Mouse (Mus musculus): ENCODE data around the gene Zfp51. TPM values are rescaled to one million over a fixed set of nuclear protein-coding genes. Genes with fewer than 3 reads are reported as not detected.
"Not testable (repeated sequence)": the region's sequence is repeated elsewhere in the genome, so short reads cannot be mapped to it uniquely, and the experiment has no call there.

The Zfp51 gene
- polyA plus RNA-seq, 1 experiment from 2014 or later: 15.8 TPM

DNA sequence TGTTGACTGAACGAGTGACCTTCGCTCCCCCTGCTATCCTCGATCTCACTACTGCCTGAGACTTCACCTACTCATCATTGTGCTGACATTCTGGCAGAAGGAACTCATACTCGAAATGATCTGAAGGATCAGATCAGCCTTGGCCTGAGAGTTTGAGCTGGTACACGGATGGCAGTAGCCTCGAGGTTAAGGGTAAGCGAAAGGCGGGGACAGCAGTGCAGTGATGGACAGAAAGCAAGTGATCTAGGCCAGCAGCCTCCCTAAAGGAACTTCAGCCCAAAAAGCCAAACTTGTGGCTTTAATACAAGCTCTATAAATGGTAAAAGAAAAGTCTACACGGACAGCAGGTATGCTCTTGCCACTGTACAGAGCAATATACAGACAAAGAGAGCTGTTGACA is 26.2 kb downstream of the Zfp51 start:
- 56% methylated on average over 4 of the region's 9 CpGs for WGBS
- not testable (repeated sequence) for ATAC-seq (ENCODE audit: borderline replicate concordance, extremely low read depth, low FRiP score, low TSS enrichment)

DNA sequence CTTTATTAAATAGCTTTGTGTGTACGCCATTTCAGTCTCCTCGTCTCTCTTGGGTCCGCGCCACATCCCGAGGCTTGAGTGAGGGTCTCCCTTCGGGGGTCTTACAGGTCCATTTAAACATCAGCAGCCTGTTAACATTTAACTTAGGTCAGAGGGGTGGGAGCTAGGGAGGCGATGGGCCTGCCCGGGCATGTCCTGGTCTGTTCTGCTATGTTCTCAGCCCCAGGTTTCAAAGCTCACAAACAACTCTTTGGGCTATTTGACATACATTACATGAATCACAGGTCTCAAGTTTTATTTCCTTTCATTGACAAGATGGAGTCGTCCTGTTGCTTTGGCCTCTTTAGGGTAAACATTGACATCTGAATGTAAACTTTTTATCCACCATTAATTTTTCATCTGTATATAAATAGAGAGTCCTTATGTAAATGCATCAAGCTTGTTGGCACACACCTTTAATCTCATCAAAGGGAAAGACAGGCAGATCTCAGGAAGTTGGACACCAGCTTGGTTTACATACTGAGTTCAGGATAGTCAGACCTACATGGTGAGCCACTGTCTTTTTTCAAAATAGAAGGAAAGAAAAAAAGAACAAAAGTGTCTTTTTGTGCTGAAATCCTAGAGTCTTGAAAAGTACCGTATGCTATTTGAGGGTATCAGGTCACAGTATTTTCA is 28.1 kb downstream of the Zfp51 start:
- not testable (repeated sequence) for H3K27me3 ChIP-seq; H3K9me3 ChIP-seq; H3K9ac ChIP-seq; H3K4me2 ChIP-seq; ATAC-seq (ENCODE audit: borderline replicate concordance, extremely low read depth, low FRiP score, low TSS enrichment); H3K36me3 ChIP-seq; H3K27ac ChIP-seq; H3K4me3 ChIP-seq; H3K4me1 ChIP-seq
- 64% methylated on average over 10 of the region's 10 CpGs for whole genome bisulfite sequencing

More for the DNA sequence above, 26.2 kb downstream of the Zfp51 start:
- H3K4me1 ChIP-seq: peaks cover 18% of the 10 kb centered on the region
- H3K36me3 ChIP-seq, H3K4me3 ChIP-seq, H3K4me2 ChIP-seq, H3K27me3 ChIP-seq, H3K27ac ChIP-seq, H3K9ac ChIP-seq, H3K9me3 ChIP-seq: not testable (repeated sequence)

GRCm38 (mm10) chr17:21488760-21489499 is 38.8 kb downstream of the Zfp51 start, which contains the start of gene Zfp53:
TSS of gene Zfp53 (plus strand) at chr17:21488998.
- peak within 1 kb of the TSS; percentile 77 for H3K27ac ChIP-seq
- under 1% methylated on average over 34 of the region's 34 CpGs for WGBS
- peak within 1 kb of the TSS; percentile 57 for H3K4me3 ChIP-seq
- H3K36me3 ChIP-seq: no peaks in the 10 kb centered on the region
- H3K9ac ChIP-seq: peak within 1 kb of the TSS; percentile 50
- no peaks in the 10 kb centered on the region for H3K27me3 ChIP-seq
- H3K9me3 ChIP-seq: no peaks in the 10 kb centered on the region
- ATAC-seq (ENCODE audit: borderline replicate concordance, extremely low read depth, low FRiP score, low TSS enrichment): peak; percentile 100
- H3K4me2 ChIP-seq: peak within 1 kb of the TSS; percentile 50
- peaks cover 6% of the 10 kb centered on the region for H3K4me1 ChIP-seq

DNA sequence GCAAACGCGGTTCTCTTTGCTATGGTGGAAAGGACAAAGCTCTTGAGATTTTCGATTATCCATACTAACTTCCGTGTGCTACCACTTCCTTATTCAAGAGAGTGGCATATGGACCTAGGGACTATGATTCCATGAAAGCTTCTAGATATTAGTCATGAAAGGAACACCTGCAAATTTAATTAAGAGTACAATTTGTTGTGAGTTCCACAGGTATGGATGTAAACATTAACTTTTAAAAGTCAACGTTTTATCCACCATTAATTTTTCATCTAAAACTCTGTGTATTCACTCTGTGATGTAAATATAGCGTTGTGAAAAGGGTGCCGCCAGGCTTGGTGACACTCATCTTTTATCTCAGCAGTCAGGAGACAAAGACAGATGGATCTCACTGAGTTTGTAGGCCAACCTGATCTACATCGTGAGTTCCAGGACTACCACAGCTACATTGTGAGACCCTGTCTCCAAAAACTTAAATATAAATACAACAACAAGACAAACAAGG is 39.4 kb downstream of the Zfp51 start:
- Histone ChIP-seq H3K9me3 (no peaks in the 10 kb centered on the region), H3K36me3 (no peaks in the 10 kb centered on the region), H3K4me2 (peak overlapping the region; percentile 50), H3K9ac (peak overlapping the region; percentile 50), H3K27ac (peak overlapping the region; percentile 77; the same call in 1 of the 2 replicates), H3K27me3 (no peaks in the 10 kb centered on the region), H3K4me3 (peak overlapping the region; percentile 57), H3K4me1 (peaks cover 6% of the 10 kb centered on the region)
- no peak for ATAC-seq (ENCODE audit: borderline replicate concordance, extremely low read depth, low FRiP score, low TSS enrichment)
- whole genome bisulfite sequencing: 6% methylated on average over 8 of the region's 8 CpGs

GRCm38 (mm10) chr17:21501365-21501764 is 51.2 kb downstream of the Zfp51 start:
- ATAC-seq (ENCODE audit: borderline replicate concordance, extremely low read depth, low FRiP score, low TSS enrichment): no peak
- Histone ChIP-seq H3K27ac (no peak overlapping the region), H3K4me2 (no peak overlapping the region), H3K4me1 (no peaks in the 10 kb centered on the region), H3K9ac (no peak overlapping the region), H3K27me3 (no peaks in the 10 kb centered on the region), H3K4me3 (no peak overlapping the region), H3K9me3 (no peaks in the 10 kb centered on the region), H3K36me3 (peaks cover 7% of the 10 kb centered on the region)
- WGBS: 64% methylated on average over 1 of the region's 1 CpGs

- Histone ChIP-seq H3K27me3 (no peaks in the 10 kb centered on the region), H3K4me2 (no peak overlapping the region), H3K9ac (no peak overlapping the region), H3K4me1 (no peaks in the 10 kb centered on the region), H3K36me3 (peaks cover 13% of the 10 kb centered on the region), H3K4me3 (no peak overlapping the region), H3K9me3 (no peaks in the 10 kb centered on the region), H3K27ac (no peak overlapping the region)
- 98% methylated on average over 1 of the region's 1 CpGs for WGBS
- ATAC-seq (ENCODE audit: borderline replicate concordance, extremely low read depth, low FRiP score, low TSS enrichment): no peak
These were observed 54.4 kb downstream of the Zfp51 start for GRCm38 (mm10) chr17:21504524-21504923.

- Histone ChIP-seq H3K36me3 (peaks cover 11% of the 10 kb centered on the region), H3K27me3 (no peaks in the 10 kb centered on the region), H3K9ac (no peak overlapping the region), H3K27ac (no peak overlapping the region), H3K4me1 (no peaks in the 10 kb centered on the region), H3K4me3 (no peak overlapping the region), H3K9me3 (no peaks in the 10 kb centered on the region), H3K4me2 (no peak overlapping the region)
- WGBS: 94% methylated on average over 3 of the region's 3 CpGs
- no peak for ATAC-seq (ENCODE audit: borderline replicate concordance, extremely low read depth, low FRiP score, low TSS enrichment)
These were observed 56.1 kb downstream of the Zfp51 start for GRCm38 (mm10) chr17:21506258-21506657.

- H3K27me3 ChIP-seq: no peaks in the 10 kb centered on the region
- no peak overlapping the region for H3K4me2 ChIP-seq
- no peak for ATAC-seq (ENCODE audit: borderline replicate concordance, extremely low read depth, low FRiP score, low TSS enrichment)
- no peak overlapping the region for H3K4me3 ChIP-seq
- H3K27ac ChIP-seq: no peak overlapping the region
- peaks cover 9% of the 10 kb centered on the region for H3K36me3 ChIP-seq
- no peak overlapping the region for H3K9ac ChIP-seq
- no peaks in the 10 kb centered on the region for H3K9me3 ChIP-seq
- H3K4me1 ChIP-seq: no peaks in the 10 kb centered on the region; the same call in 1 of the 2 replicates
These were observed 59.6 kb downstream of the Zfp51 start for GRCm38 (mm10) chr17:21509756-21510155.

Other genes with a start within 250 kb of the Zfp51 start
- not detected in 2 replicates for gene Vmn1r234, start 224.3 kb upstream of the Zfp51 start, polyA plus RNA-seq (2015; fragmentation: Nextera tagmentation; extraction: Ambion mirVana)
- not detected in 2 replicates for gene Vmn1r235, start 194.0 kb upstream of the Zfp51 start, polyA plus RNA-seq (2015; fragmentation: Nextera tagmentation; extraction: Ambion mirVana)
- gene Vmn1r236, start 167.4 kb upstream of the Zfp51 start, polyA plus RNA-seq (2015; fragmentation: Nextera tagmentation; extraction: Ambion mirVana): not detected in 2 replicates
- gene Vmn1r237, start 138.5 kb upstream of the Zfp51 start, polyA plus RNA-seq (2015; fragmentation: Nextera tagmentation; extraction: Ambion mirVana): not detected in 2 replicates
- gene Zfp677, start 66.6 kb upstream of the Zfp51 start, polyA plus RNA-seq (2015; fragmentation: Nextera tagmentation; extraction: Ambion mirVana): 2.2 and 2.4 TPM in 2 replicates
- gene Zfp54, start 27.1 kb upstream of the Zfp51 start, polyA plus RNA-seq (2015; fragmentation: Nextera tagmentation; extraction: Ambion mirVana): 6.3 and 7.0 TPM in 2 replicates
- gene Zfp53, start 38.6 kb downstream of the Zfp51 start, polyA plus RNA-seq (2015; fragmentation: Nextera tagmentation; extraction: Ambion mirVana): 10.7 and 11.8 TPM in 2 replicates
- 4.3 and 5.1 TPM in 2 replicates for gene Zfp52, start 85.2 kb downstream of the Zfp51 start, polyA plus RNA-seq (2015; fragmentation: Nextera tagmentation; extraction: Ambion mirVana)
- gene Zfp948, start 116.6 kb downstream of the Zfp51 start, polyA plus RNA-seq (2015; fragmentation: Nextera tagmentation; extraction: Ambion mirVana): 16.9 and 17.8 TPM in 2 replicates
- gene Zfp983, start 200.2 kb downstream of the Zfp51 start, polyA plus RNA-seq (2015; fragmentation: Nextera tagmentation; extraction: Ambion mirVana): 2.9 and 3.5 TPM in 2 replicates
- gene Gm10226, start 241.5 kb downstream of the Zfp51 start, polyA plus RNA-seq (2015; fragmentation: Nextera tagmentation; extraction: Ambion mirVana): 6.3 and 7.0 TPM in 2 replicates

All from lung, embryonic 15.5 days (tissue).